Mouse (Mus musculus): Measurements from ENCODE around the gene Rnf114.

GRCm38 (mm10) chr2:167506546-167507260 lies 14.3 kb downstream of the Rnf114 start:
- no peak for TF ChIP-seq CTCF (IDR thresholded peaks at IDR 0.05; ENCODE audit: control insufficient read depth, insufficient read depth, low read length)
- TF ChIP-seq POLR2A (IDR thresholded peaks at IDR 0.05; ENCODE audit: borderline replicate concordance, control insufficient read depth, low read depth, low read length): no peak
